Mouse (Mus musculus) heart, adult 18-20 months (tissue): ENCODE measurements around the gene Ect2l. TPM values are rescaled to one million over a fixed set of nuclear protein-coding genes. Genes with fewer than 3 reads are reported as not detected.
"Not testable (repeated sequence)": the region's sequence is repeated elsewhere in the genome, so short reads cannot be mapped to it uniquely, and the experiment has no call there.

Experiments used
- DNase-seq, 2 experiments: peaks; one replicate each; pipeline ENCODE4 v3.0.0; 2021 to 2022; ENCODE audit warnings: mixed read lengths in 1 of 2
- total RNA-seq, 2 experiments: library from RNA; stranded (reverse); gene quantifications; 2 replicates each; pipeline ENCODE4 v1.2.3; 2021

Gene Ect2l
- total RNA-seq, 2 experiments from 2014 or later = 0.26 TPM; not detected in 1

DNA sequence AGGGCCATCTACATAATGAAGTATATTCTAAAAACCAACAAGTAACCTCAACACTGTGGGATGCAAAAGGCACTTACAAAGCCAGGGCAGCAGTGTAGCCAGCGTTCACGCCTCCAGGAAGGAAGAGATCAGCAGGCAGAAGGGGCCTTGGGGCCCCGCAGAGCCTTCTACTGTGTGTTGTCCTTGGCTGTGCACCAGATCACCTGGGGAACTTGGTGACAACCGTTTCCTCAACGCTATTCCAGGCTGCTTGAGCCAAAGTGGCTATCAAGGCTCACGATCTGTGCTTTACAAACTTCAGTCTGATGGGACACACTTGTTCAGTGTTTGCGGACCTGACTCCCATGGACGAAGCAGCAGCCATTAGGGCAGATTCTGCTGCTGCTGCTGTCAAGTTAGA, 19.0 kb downstream of the Ect2l start:
- DNase-seq = no peak

DNA sequence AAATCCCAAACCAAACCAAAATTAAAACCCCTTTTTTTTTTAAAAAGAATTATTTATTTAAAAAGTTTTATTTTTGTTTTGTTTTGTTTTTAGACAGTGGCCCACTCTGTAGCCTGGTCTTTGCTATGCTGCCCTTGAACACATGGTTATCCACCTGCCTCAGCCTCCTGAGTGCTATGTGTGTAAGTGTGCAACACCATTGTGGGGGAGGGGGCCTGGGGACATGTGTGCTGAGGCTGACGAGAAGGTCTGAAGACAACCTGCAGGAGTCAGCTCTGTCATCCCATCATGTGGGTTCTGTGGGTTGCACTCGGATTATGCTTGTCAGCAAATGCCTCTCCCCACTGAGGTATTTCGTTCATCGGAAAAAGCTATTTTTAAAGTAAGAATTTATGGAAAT, 21.2 kb downstream of the Ect2l start:
- DNase-seq = no peak

DNA sequence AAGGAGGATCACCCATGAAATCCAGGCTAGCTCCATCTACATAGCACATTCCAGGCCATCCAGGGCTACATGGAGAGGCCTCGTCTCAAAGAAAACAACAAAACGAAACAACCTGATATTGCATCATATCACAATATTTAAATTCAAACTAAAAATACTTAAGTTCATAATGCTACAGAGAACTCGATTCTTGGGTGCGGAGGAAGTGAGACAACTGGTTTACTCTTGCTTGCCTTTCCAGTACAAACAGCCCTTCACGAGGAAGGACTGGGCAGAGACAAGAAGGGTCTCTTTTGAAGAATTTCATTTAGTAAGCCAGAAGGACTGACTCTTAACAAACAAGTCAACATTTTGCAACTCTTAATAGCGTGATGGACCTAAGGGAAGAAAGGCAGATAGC, 22.1 kb downstream of the Ect2l start:
- DNase-seq = no peak

DNA sequence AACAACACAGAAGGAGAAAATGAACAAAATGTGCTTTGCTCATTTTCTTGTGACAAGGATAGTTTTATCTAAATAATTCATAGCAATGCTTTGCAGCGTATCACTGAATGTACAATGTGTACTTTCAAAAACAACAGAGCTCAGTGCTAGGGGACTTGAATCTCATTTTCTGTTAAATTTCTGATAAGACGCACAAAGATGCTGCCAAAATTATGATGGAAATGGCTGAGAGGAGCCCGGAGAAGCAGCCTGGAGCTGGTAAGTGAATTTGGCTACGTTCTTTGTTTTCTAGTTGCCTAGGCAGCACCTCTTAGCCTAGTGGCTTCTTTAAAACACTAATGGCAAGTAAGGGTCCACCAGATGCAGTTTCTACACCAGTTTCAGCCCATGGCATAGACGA, 28.4 kb downstream of the Ect2l start:
- peak in 1 of 2 experiments; percentile 39 for DNase-seq

DNA sequence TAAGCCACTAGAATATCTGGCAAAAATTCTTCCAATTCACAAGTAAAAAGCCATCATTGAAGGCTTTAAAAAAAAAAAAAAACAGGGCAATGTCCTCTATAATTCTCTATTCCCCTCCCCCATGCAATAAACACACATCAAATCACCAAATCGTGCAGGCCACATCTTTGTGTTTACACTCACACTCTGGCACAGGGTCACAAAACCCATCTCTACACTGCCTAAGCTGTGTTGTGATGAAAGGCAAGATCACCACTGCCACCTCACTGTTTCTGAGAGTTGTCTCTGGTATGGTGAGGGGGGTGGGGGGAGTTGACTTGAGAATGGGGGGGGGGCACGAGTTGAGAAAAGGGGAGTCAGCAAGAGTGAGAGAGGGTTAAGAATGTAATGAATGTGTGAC, 33.4 kb downstream of the Ect2l start:
- no peak for DNase-seq

DNA sequence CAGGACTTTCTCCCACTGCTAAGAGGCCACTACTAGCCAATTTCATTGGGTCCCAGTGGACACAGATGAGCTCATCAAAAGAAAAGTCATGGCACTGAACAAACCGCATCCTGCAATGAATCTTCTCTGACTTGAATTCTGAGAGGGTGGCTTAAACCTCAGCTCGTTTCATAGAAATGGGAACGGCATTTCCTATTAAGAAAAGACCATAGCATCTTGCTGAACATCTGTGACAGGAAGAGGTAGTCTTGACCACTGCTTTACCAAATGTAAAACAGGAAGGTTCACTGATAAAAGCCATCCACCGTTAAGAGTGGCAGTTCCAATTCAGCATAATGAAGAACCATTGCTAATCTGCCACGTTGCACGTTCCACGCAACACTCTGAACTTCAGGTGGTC, 34.0 kb downstream of the Ect2l start:
- DNase-seq = no peak

DNA sequence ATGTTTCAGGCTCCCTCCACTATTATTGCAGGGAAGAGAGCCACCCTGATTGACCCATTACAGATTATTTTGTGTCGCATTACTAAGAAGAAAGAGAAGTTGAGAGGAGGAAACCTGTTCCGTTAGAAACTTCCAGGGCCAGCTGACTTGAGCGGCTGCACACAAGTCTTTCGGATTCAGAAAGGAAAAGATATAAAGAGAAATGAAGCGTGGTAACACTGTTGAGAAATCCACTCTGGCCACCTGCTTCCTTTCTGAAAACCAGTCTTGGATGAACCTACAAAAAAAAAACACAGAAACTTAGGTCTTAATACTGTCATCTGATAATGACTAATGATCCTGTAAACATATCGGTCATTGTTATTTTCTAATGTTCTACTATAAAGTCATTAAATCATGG, 35.6 kb downstream of the Ect2l start:
- no peak for DNase-seq

DNA sequence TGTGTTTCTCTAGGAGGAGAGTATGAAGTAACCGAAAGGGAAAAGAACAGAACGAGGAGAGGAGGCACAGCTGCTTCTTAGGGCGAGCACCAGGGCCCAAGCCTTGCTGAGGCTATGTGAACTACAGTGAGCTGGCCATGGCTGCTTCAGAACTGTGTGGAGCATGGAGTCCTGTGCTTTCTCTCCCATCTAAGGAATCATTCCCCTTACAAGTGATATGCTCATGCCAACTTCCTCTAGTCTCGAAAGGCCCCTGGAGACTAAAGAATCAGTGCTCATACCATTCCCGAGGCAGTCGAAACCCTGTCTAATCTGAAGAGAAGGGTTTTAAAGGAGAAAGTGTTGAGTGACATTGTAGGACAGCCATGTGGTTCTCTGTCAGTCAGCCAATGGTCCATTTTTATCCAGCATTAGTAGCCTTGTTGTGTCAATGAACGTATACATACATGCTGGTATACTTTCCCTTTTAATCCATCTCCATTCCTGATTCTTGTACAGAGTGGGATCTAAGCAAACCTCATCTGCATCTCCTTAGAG, 48.2 kb downstream of the Ect2l start:
- DNase-seq = peak in 1 of 2 experiments; percentile 6

DNA sequence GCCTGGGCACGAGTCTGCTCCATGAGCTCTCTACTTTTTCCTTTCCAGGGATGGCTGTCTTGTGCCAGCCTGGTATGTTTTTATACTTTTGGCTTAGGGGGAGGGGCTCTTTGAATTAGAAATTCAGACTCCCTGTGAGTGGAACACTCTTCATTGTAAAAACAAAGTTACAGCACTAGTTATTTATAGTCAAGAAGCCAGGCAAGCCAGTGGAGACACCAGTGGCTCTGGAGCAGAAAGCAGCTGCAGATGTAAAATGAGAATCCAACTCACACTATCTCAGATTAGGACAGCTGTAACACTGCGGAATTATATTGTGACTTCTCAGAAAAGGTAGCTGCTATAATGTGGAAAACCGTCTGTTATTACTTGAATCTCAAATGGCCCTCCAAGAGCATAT, 63.5 kb downstream of the Ect2l start:
- no peak for DNase-seq

DNA sequence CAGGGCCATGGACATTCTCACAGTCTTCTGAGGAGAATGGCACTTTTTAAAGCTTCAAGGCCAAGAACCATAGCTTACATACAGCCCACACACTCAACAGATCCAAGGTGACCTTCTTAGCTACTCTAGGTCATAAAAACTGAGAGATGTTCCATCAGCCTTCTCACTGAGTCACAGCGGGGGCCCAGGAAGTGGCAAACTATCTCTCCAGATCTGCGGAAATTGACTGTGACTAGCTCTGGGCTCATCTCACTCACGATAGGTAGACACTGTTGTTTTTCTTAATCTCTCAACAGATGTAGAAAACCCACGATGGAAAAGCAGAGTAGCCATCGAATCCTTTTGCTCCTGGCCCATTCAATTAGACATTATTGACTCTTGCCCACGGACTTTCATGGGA, 68.5 kb downstream of the Ect2l start:
- DNase-seq = no peak

DNA sequence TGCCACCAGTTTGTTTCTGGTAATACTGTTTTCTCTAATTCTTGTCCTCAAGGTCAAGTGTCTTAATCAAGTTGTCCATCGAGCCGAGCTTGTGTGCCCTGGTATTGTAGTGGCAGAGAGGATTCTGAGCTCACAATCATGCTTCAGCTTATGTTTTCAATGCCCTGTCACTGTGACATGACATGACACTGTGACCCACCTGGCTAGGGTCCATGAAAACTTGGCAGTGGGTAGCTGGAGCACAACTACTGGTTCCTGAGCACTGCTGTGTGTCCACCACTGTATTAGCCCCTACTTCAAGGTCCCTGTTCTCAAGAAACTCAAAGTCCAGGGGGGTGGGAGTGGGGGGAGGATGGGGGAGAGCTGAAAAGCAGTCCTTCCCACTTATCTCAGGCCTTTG, 69.3 kb downstream of the Ect2l start:
- DNase-seq = peak; percentile 74 to 78

DNA sequence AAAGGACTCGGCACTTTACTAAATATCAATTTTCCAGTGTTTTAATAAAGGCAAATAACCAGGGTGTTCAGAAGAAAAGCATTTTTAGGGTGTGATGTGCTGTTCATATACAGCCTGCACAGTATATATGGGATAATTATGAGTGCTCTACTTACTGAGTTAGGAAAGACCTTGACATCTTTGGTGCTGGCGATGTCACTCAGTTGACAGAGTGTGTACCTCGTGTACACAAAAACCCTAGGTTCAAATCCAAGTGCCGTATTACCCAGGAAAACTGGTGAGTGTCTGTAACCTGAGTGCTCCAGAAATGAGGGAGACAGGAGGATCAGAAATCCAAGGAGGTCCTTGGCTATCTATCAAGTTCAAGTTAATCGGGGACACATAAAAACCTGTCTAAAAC, 71.1 kb downstream of the Ect2l start:
- no peak for DNase-seq

DNA sequence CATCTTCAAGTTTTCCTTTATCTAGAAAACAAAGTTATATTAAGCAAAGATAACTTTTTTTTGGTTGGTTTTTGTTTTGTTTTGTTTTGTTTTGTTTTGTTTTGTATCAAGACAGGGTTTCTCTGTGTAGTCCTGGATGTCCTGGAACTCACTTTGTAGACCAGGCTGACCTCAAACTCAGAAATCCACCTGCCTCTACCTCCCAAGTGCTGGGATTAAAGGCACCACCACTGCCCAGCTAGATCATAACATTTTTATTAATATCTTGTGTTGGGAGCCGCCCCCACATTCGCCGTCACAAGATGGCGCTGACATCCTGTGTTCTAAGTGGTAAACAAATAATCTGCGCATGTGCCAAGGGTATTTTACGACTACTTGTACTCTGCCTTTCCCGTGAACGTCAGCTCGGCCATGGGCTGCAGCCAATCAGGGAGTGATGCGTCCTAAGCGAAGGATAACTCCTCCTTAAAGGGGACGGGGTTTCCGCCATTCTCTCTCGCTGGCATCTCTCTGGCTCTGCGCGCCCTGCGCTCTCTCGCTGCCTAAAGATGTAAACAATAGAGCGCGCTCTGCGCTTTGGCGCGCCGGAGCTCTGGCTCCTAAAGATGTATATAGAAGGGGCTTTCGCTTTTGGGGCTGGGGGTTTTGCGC, 71.7 kb downstream of the Ect2l start:
- not testable (repeated sequence) for DNase-seq

DNA sequence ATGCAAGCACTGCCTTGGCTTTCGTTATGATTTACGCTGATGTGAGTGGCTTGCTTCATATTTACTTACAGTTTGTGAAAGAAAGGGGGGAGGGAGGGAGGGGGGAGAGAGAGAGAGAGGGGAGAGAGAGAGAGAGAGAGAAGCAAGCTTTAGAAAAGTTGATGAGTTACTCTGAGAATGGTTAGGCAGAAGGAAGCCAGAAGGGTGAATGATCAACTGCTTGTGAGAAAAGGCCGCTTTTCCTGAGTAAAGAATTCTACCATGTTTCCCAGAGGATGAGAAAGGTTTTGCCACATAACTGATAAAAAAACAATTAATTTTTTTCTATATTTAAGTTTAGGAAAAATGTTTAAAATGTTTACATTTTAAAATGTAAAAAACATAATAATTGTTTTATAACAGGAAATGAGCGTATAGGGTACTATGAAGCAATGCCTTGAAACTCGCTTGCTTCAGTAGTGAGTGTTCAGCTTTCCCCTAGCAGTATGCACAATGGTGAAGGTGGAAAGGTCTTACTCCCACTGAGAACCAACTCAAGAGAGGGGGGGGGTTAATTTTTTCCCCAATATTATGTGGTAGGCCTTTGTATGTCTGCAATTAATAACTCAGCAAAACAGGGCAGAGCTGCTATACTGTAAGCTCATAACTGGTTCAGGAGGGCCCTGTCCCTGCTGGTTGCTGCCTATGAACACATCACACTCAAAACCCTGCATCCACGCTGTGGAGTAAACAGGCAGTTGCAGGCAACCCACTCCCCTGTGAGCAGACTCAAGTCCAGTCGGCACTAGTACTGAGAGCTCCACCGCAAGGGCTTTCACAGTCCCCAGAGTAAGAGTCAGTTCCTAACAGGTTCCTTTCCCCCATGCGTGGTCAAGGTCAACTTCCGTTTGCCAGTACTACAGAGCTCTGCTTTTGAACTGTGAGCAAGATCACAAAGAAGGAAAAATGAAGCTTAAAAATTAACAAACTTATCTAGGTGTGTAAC, 78.7 kb downstream of the Ect2l start:
- no peak for DNase-seq

DNA sequence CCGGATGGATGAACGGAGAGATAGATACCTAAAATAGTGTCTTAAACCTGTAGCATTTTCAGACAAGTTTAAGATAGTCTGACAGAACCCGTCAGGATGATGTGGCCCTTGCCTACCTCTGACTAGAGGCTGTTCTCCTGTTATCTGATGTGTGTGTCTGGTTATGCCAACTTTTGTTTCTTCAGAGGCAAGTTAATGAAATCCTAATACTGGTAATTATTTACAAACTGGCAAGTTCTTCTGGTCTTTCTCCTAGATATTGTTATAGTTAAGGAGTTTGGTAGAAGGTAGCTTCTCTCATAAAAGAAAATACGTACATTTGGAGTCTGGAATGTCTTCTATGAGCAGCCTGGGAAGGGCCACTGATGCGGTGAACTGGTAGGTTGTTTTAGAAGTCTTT, 80.4 kb downstream of the Ect2l start:
- DNase-seq = no peak

DNA sequence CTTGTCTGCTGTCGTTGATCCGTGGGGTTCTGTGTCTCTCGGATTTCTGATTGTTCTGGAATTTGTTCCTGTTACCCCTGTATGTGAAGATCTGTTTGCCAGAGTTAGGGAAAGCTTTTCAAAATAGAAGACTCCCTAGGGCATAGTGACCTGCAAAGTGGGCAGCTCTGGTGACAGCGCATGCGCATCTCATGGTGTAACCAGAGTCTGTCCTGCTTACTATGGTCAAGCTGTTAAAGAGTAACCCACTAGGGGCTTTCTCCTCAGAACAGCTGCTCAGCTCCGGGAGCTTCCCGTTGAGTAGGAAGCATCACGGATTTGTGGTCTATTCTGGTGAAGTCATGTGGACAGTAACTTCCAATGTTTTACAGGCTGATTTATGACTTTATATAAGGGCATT, 92.4 kb downstream of the Ect2l start:
- no peak for DNase-seq

DNA sequence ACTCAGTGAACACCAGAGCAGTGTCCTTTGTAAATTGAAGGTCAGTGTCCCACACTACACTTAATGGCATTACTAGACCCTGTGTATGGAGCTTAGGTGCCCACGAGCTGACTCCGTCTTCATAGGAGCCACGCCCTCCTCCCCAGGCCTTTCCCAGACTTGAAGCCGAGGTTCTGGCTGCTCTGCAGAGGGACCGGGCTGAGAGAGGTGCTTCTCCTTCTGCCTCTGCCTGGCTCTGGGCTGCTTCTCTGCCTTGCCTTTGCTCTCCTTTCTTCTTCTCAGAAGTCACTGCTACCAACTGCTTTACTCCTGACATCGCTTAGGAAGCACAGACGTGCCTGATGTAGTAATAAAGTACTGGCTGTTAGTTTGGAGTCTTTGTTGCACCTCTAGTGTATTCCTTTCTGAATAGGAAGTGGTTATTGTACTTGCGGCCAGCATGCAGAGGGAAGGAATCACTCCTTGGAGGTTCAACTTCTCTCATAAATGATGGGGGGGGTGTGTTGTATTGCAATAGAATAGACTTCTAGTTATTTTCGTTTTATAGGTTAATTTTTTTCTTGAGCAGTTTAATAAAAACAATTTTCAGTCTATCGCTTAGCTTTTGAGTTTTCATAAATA, 97.1 kb downstream of the Ect2l start:
- DNase-seq = no peak

DNA sequence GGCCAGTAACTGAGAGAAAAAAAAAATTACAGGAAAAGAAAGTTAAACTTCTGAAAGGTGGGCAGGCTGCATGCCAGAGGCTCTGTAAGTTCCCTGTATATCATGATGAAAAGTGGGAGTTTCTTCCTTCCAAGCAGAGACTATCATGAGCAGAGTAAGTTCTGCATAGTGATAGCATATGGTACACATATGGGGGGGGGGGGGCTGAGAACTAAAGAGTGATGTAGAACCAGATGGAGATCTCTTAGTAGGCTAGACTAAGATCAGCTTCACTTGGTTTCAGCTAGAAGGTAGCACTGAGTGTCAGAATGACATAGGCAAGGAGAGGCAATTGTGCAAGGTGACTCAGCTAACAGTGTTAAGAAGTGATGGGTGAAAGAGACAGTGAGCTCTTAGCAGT, 99.8 kb downstream of the Ect2l start:
- no peak for DNase-seq

DNA sequence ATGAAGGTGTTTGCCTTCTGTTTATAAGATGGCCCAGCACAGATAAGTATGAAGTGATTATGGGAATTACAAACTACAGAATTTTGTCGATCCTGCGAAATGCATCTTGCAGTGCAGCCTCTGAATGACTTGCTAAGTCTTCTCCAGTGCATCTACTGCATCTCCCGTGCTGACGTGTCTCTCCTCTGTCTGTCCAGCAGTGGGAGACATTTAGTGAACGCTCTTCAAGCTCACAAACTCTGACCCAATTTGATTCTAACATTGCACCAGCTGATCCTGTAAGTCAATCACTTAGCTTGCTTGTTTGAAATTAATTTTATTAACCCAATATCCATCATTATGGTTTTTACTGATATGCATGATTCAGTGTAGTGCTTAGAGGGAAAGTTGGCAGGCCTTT, 103.2 kb downstream of the Ect2l start:
- peak; percentile 4 to 7 for DNase-seq

DNA sequence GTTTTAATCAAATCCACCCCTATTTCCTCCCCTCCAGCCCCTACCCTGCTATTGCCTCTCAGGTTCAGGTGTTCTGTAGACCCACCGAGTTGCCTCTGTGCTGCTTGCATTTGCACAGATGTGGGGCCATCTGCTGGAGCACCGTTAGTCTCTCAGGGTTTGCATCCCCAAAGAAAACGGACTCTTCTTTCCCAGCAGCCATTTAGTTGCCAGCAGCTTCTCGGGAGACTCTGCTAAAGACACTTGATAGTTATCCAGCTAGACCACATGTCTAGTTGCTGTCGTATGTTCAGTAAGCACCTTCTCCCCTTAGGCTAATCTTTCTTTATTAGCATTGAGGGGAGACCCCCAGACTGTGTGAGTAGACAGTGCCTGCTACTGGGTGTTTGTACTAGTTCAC, 108.5 kb downstream of the Ect2l start:
- DNase-seq = no peak

DNA sequence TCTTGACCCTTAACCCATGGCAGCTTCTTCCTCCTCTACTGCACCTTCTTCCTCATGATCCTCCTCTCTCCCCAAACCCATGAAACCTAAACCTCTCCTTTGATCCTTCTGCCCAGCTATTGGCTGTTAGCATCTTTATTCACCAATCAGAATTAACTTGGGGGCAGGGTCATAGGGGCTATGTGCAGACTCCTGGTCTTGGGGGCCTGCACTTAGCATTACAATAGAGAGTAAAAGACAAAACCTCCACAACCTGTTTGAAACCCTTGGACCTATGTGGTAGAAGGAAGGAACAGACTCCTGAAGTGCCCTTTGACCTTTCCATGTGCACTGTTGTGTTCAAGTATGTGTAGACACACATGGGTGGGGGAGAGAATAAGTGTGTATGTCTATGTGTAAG, 120.0 kb downstream of the Ect2l start:
- no peak for DNase-seq

DNA sequence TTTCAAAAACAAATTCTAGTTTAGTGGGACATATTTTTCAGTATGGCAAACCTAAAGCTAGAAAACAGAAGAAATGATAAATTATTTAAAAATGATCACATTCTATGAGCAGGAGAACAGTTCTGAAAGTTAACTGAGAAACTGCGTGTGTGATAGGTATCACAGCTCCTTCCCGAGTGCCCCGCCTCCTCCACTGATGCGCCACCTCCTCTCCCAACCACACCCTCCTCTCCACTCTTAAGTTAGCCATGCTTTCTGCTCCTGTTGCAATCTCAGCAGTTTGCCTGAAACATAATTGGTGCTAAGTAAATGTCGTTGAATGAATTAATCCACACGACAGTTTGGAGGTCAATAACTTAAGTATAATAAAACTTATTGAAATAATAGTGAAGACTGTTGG, 127.9 kb downstream of the Ect2l start:
- DNase-seq = no peak

DNA sequence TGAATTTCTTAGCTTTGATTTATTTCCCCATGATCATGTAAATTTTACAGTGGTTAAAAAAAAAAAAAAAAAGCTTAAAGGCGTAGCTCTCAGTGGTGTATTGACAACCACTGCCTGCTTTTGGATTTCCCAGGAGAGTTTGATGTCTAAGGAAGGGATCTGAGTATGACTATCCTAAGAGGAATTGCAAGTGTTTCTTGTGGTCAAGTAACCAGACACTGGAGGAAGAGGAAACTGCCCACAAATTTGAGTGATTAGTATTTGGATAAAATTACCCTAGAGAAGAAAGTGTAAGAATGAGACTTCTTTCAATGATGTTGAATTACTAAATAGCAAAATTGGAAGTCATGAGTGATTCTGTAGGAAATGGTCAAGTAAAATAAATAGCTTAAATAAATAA, 129.2 kb downstream of the Ect2l start:
- no peak for DNase-seq
